Mouse (Mus musculus) effector memory CD4-positive, alpha-beta T cell, adult 7 months (primary cell): ENCODE results near the gene Tgfbr1. TPM values are rescaled to one million over a fixed set of nuclear protein-coding genes. Genes with fewer than 3 reads are reported as not detected.

Experiments
- polyA plus RNA-seq: library from polyadenylated mRNA; unstranded; fragments of 100-300 nt; shearing (Covaris generic); gene quantifications from one replicate; pipeline ENCODE4 v1.2.1, GENCODE M21; 2017

Gene Tgfbr1
- 16.6 TPM for polyA plus RNA-seq

GRCm38 (mm10) chr4:47352803-47353388 is at the start of gene Tgfbr1:
Gene Tgfbr1 (plus strand): TSS chr4:47353222.

Other genes with a start within 250 kb of the Tgfbr1 start
- not detected for gene Col15a1, start 145.1 kb upstream of the Tgfbr1 start, polyA plus RNA-seq
- gene Alg2, start 121.1 kb downstream of the Tgfbr1 start, polyA plus RNA-seq: 7.8 TPM
- gene Sec61b, start 121.4 kb downstream of the Tgfbr1 start, polyA plus RNA-seq: 133 TPM